Mouse (Mus musculus): ENCODE results near the gene Rassf2.

Rassf2 gene

GRCm38 (mm10) chr2:131952961-131953538, 77.0 kb downstream of the Rassf2 start:
- DNase-seq: no peak

DNA sequence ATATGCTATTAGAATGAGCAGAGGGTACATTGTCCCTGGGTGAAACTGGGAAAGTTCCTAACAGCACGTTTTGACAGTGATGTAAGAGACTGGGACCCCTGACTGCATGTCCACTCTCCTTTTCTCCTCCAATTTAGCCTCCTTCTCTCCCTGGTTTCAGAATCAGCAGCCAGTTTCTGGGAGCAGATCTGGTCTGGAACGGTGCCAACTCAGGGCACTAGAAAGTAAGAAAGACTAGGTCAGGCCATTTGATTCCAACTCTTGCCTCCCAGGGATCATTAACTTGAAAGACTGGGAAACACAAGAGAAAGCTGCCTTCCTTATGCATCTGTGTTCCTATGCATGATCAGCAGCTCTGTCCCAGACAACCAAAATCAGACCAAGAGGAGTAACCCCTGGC, 77.6 kb downstream of the Rassf2 start:
- DNase-seq: no peak

DNA sequence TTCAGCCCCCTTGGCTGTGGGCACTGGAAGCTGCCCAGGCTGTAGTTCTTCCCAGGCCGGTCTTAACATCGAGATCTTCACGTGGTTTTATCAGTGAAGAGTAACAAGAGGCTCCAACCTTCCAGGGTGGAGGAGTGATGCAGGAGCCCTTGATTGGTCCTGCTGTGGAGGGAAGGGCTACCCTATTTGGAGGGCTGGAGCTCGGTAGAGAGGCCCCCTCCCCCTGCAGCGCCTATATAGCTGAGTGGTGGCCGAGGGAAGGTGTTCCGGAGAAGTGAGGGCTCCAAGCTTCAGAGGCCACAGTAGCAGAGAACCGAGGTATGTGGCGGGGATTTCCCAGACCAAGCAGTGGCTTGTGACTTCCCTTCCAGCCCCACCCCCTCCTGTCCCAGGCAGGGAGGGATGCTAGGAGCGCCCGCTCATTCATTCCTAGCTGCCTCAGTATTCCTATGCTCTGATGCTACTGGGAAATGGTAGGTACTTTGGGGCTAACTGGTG, 79.4 kb downstream of the Rassf2 start, which contains the start of gene Prnd:
Prnd (plus strand) TSS at position 264 of the 498 bp plus-strand sequence.
- no peak for DNase-seq

GRCm38 (mm10) chr2:131949767-131950597, 80.1 kb downstream of the Rassf2 start:
- peak; percentile 75 for DNase-seq

DNA sequence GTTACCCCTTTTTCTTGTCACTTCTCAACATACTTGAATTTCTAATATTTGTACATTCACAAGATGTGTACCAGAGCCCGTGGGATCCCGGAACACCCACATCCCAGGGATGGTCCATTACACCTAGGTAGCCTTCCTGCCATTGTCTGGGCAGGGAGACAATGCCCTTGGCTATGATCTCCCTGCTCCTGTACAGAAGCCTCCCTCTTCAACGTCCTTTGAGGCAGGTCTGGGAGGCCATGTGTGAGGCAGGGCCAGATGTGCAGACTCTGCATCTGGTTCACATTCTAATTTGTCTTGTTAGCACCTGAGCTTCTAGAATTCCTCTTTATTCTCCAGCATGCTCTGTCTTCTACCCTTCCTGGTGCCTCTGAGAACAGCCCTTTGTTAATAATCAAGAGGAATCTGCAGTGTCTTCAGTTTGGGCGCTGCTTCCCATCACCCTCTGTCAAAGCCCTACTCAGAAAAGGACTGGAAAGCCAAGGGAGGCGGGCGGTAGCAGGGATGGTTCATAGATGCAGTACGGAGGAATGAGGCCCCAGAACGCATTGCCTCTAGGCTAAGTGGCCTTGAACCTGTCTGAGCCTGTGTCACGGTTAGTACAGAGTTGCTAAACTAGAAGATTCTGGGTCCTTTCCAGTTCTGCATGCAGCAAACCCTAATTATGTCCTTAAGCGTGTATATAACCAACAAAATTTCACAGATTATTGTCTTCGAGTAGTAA, 81.0 kb downstream of the Rassf2 start:
- no peak for DNase-seq

DNA sequence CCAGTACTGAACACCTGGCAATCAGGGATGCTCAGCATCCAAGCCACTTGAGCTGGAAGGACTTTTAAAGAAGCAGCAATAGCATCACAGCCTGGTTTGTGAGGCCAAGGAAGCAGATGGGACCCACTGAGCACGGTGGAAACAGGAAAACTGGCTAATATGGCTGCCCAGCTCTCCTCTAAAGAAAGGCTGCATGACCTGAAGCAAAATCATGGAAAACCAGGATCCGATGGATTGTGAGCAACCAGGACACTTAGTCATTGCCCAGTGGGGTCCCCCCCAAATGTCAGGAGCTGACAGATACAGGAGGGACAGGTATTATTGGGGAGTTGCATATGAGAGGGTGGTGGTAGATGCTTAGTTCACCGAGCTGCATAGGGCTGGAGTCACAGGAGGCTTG, 81.9 kb downstream of the Rassf2 start:
- no peak for DNase-seq

GRCm38 (mm10) chr2:131946351-131946750, 83.7 kb downstream of the Rassf2 start:
- DNase-seq: peak; percentile 2

DNA sequence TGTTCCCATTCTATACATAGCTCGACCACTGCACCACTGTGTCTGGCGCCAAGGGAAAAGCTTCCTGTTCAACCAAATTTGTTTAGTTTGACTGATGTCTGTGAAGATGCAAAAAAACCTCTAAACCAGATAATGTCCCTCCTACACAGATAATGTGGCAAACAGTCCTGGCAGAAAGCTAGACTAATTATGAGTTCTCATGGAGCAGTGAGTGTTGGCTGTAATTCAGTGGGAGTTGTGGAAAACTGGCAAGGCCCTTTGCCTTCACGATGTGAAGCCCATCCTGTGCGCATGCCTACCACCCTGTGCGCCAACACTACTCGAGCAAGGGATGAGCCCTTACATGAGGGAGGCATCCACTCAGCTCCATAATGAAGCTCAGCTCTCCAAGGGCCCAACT, 84.3 kb downstream of the Rassf2 start:
- DNase-seq: peak; percentile 1

DNA sequence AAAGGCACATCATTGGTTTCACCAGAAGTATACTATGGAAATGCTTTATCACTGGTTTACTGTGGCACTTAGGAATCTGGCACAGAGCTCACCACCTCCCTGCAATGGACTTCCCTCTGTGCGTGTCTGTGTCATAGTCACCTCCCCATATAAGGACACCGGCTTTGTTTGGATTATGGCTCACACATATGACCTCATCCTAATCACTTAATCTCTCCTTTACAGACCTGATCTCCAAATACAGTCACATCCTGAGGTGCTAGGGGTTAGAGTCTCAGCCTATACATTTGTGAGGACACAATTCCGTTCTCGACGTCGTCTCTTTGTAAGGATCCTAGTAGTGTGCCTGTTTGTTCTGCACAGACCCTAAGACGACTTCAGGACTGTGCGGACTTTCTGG, 84.8 kb downstream of the Rassf2 start:
- peak; percentile 1 for DNase-seq

DNA sequence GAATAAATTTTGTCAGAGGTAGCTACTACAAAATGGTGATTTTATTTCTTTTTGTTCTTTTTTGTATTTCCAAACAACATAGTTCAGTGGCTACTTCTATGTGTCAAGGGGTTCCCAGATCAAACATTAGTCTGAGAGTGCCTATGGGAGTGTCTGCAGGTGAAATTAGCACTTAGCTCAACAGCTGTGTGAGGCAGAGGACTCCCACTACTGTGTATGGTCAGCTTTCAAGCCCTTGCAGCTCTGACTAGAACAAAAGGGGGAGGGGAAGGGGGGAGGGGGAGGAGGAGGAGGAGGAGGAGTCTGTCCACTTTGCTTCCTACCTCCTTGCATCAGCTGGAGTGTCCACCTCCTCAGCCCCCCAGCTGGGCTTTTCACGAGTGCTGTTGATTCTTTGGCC, 85.7 kb downstream of the Rassf2 start:
- DNase-seq: peak; percentile 1

DNA sequence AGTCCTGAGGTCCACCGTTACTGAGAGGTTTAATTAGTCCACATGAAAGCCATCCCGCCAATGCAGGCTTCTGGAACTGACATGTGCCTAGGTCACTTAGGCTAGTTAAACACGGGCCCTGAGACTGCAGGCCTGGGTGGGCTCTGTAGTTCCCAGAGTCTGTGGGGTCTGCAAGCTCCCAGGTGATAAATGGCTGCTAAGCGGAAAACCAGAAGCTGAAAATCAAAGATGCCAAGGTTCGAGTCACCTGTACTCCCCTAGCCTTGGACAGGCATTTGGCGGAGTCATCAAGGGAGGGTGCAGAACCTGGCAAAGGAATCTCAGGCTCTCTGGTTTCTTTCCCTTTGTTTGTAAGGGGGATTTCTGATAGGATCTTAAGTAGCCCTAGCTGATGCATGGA, 88.6 kb downstream of the Rassf2 start:
- no peak for DNase-seq

DNA sequence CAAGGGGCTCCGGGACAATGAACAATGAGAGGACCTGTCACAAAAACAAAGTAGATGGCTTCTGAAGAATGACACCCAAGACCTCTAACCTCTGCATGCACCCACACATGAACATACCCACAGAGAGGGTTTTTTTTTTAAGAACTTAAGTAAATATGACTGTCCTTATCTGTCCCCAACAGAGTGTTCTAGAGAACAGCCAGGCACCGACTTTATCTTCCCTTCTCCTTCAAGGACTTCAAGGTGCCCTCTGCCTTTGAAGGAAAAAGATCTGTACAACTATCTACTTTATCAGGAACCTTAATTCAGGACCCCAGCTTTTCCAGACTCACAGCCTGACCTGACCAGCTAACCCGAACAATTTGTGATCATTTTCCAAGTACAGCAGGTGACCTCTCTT, 89.6 kb downstream of the Rassf2 start:
- DNase-seq: no peak

All from lung, postnatal 10 days (tissue).